Mouse (Mus musculus): Measurements from ENCODE around the gene Sh2d3c. TPM values are rescaled to one million over a fixed set of nuclear protein-coding genes. Genes with fewer than 3 reads are reported as not detected.

Gene Sh2d3c
- polyA plus RNA-seq, 1 experiment from 2014 or later = 41.8 TPM

GRCm38 (mm10) chr2:32731911-32732310, 11.1 kb downstream of the Sh2d3c start:
- H3K9me3 ChIP-seq = no peaks in the 10 kb centered on the region
- ATAC-seq (ENCODE audit: low FRiP score) = no peak
- no peak overlapping the region for H3K9ac ChIP-seq
- H3K27me3 ChIP-seq = no peaks in the 10 kb centered on the region
- H3K36me3 ChIP-seq = no peaks in the 10 kb centered on the region
- H3K4me2 ChIP-seq = no peak overlapping the region
- no peak overlapping the region for H3K4me3 ChIP-seq
- peaks cover 24% of the 10 kb centered on the region for H3K4me1 ChIP-seq (replicated peaks)
- H3K27ac ChIP-seq = peak overlapping the region; percentile 23; the same call in 1 of the 2 replicates
- WGBS = 70% methylated on average over 4 of the region's 4 CpGs

GRCm38 (mm10) chr2:32732695-32733094, 11.8 kb downstream of the Sh2d3c start:
- no peak overlapping the region for H3K4me2 ChIP-seq
- no peak overlapping the region for H3K27ac ChIP-seq
- no peaks in the 10 kb centered on the region for H3K9me3 ChIP-seq
- no peak overlapping the region for H3K4me3 ChIP-seq
- ATAC-seq (ENCODE audit: low FRiP score) = no peak
- no peaks in the 10 kb centered on the region for H3K27me3 ChIP-seq
- H3K36me3 ChIP-seq = no peaks in the 10 kb centered on the region
- peaks cover 24% of the 10 kb centered on the region for H3K4me1 ChIP-seq (replicated peaks)
- H3K9ac ChIP-seq = no peak overlapping the region
- WGBS = 85% methylated on average over 6 of the region's 6 CpGs

- peaks cover 26% of the 10 kb centered on the region for H3K4me1 ChIP-seq (replicated peaks)
- H3K9me3 ChIP-seq = no peaks in the 10 kb centered on the region
- H3K27me3 ChIP-seq = no peaks in the 10 kb centered on the region
- no peaks in the 10 kb centered on the region for H3K36me3 ChIP-seq
- peak overlapping the region; percentile 8; the same call in 1 of the 2 replicates for H3K27ac ChIP-seq
- H3K9ac ChIP-seq = no peak overlapping the region
- H3K4me2 ChIP-seq = no peak overlapping the region
- no peak overlapping the region for H3K4me3 ChIP-seq
- no peak for ATAC-seq (ENCODE audit: low FRiP score)
- WGBS = 59% methylated on average over 4 of the region's 4 CpGs
Measured at GRCm38 (mm10) chr2:32734480-32734879, 13.6 kb downstream of the Sh2d3c start.

GRCm38 (mm10) chr2:32734933-32735332, 14.1 kb downstream of the Sh2d3c start:
- Histone ChIP-seq H3K27me3 (0 out of 2 replicates have a peak, but pooled peaks cover 3% of the 10 kb centered on the region), H3K27ac (peak overlapping the region; percentile 8; the same call in 1 of the 2 replicates), H3K4me1 (replicated peaks) (peaks cover 26% of the 10 kb centered on the region), H3K9me3 (no peaks in the 10 kb centered on the region), H3K36me3 (no peaks in the 10 kb centered on the region), H3K4me3 (no peak overlapping the region), H3K9ac (no peak overlapping the region), H3K4me2 (no peak overlapping the region)
- no peak for ATAC-seq (ENCODE audit: low FRiP score)
- WGBS = 50% methylated on average over 4 of the region's 4 CpGs

GRCm38 (mm10) chr2:32736306-32736829, 15.5 kb downstream of the Sh2d3c start:
- Histone ChIP-seq H3K9me3 (no peaks in the 10 kb centered on the region), H3K36me3 (no peaks in the 10 kb centered on the region), H3K9ac (no peak overlapping the region), H3K4me1 (replicated peaks) (peaks cover 30% of the 10 kb centered on the region), H3K4me3 (no peak overlapping the region), H3K27me3 (0 out of 2 replicates have a peak, but pooled peaks cover 7% of the 10 kb centered on the region), H3K4me2 (no peak overlapping the region), H3K27ac (peak overlapping the region; percentile 20; the same call in 1 of the 2 replicates)
- 55% methylated on average over 3 of the region's 3 CpGs for WGBS
- no peak for ATAC-seq (ENCODE audit: low FRiP score)

GRCm38 (mm10) chr2:32737008-32737407, 16.2 kb downstream of the Sh2d3c start:
- ATAC-seq (ENCODE audit: low FRiP score) = no peak
- WGBS = 64% methylated on average over 6 of the region's 6 CpGs

GRCm38 (mm10) chr2:32739311-32739710, 18.5 kb downstream of the Sh2d3c start:
- H3K4me2 ChIP-seq = no peak overlapping the region
- peaks cover 49% of the 10 kb centered on the region for H3K4me1 ChIP-seq (replicated peaks)
- H3K9me3 ChIP-seq = no peaks in the 10 kb centered on the region
- H3K9ac ChIP-seq = peak overlapping the region; percentile 60; the same call in 1 of the 2 replicates
- 75% methylated on average over 4 of the region's 4 CpGs for WGBS
- H3K27ac ChIP-seq = no peak overlapping the region
- 0 out of 2 replicates have a peak, but pooled peaks cover 11% of the 10 kb centered on the region for H3K27me3 ChIP-seq
- peaks cover 10% of the 10 kb centered on the region; the same call in 1 of the 2 replicates for H3K36me3 ChIP-seq
- no peak overlapping the region for H3K4me3 ChIP-seq
- ATAC-seq (ENCODE audit: low FRiP score) = no peak

More at GRCm38 (mm10) chr2:32737008-32737407, 16.2 kb downstream of the Sh2d3c start:
- no peaks in the 10 kb centered on the region for H3K36me3 ChIP-seq
- no peak overlapping the region for H3K4me2 ChIP-seq
- no peaks in the 10 kb centered on the region for H3K9me3 ChIP-seq
- H3K9ac ChIP-seq = 0 out of 2 replicates have a peak overlapping the region, but pooled peaks have one; percentile 8
- no peak overlapping the region for H3K27ac ChIP-seq
- peaks cover 32% of the 10 kb centered on the region for H3K4me1 ChIP-seq (replicated peaks)
- H3K27me3 ChIP-seq = 0 out of 2 replicates have a peak, but pooled peaks cover 7% of the 10 kb centered on the region
- H3K4me3 ChIP-seq = no peak overlapping the region

- peaks cover 26% of the 10 kb centered on the region for H3K36me3 ChIP-seq
- 9% methylated on average over 11 of the region's 11 CpGs for WGBS
- H3K27ac ChIP-seq = peak within 1 kb of the TSS; percentile 94
- peak within 1 kb of the TSS; percentile 95 for H3K9ac ChIP-seq
- H3K4me1 ChIP-seq (replicated peaks) = peaks cover 52% of the 10 kb centered on the region
- peak within 1 kb of the TSS; percentile 79 for H3K4me2 ChIP-seq
- H3K4me3 ChIP-seq = peak within 1 kb of the TSS; percentile 79
- H3K27me3 ChIP-seq = 0 out of 2 replicates have a peak, but pooled peaks cover 11% of the 10 kb centered on the region
- ATAC-seq (ENCODE audit: low FRiP score) = no peak
- H3K9me3 ChIP-seq = no peaks in the 10 kb centered on the region
Measured at GRCm38 (mm10) chr2:32740916-32741272, 20.0 kb downstream of the Sh2d3c start, which contains the start of gene 6330409D20Rik. TSS of gene 6330409D20Rik (minus strand) at chr2:32741016.

GRCm38 (mm10) chr2:32741273-32742172, 20.7 kb downstream of the Sh2d3c start:
- Histone ChIP-seq H3K4me2 (peak overlapping the region; percentile 79), H3K27ac (peak overlapping the region; percentile 94), H3K9ac (peak overlapping the region; percentile 95), H3K9me3 (no peaks in the 10 kb centered on the region), H3K27me3 (0 out of 2 replicates have a peak, but pooled peaks cover 11% of the 10 kb centered on the region), H3K4me3 (peak overlapping the region; percentile 79), H3K36me3 (peaks cover 32% of the 10 kb centered on the region), H3K4me1 (replicated peaks) (peaks cover 52% of the 10 kb centered on the region)
- ATAC-seq (ENCODE audit: low FRiP score) = peak; percentile 50
- WGBS = 6% methylated on average over 44 of the region's 58 CpGs

GRCm38 (mm10) chr2:32742173-32742531, 21.3 kb downstream of the Sh2d3c start:
- no peaks in the 10 kb centered on the region for H3K9me3 ChIP-seq
- peak overlapping the region; percentile 94 for H3K27ac ChIP-seq
- peak overlapping the region; percentile 79 for H3K4me3 ChIP-seq
- H3K4me2 ChIP-seq = peak overlapping the region; percentile 79
- H3K27me3 ChIP-seq = 0 out of 2 replicates have a peak, but pooled peaks cover 11% of the 10 kb centered on the region
- peaks cover 38% of the 10 kb centered on the region for H3K36me3 ChIP-seq
- ATAC-seq (ENCODE audit: low FRiP score) = peak; percentile 92
- H3K4me1 ChIP-seq (replicated peaks) = peaks cover 52% of the 10 kb centered on the region
- peak overlapping the region; percentile 95 for H3K9ac ChIP-seq
- WGBS = 10% methylated on average over 18 of the region's 18 CpGs

GRCm38 (mm10) chr2:32744272-32744982, 23.6 kb downstream of the Sh2d3c start:
- H3K4me3 ChIP-seq = no peak overlapping the region
- WGBS = 80% methylated on average over 15 of the region's 15 CpGs

GRCm38 (mm10) chr2:32749082-32749481, 28.2 kb downstream of the Sh2d3c start:
- no peak overlapping the region for H3K4me3 ChIP-seq
- no peak overlapping the region for H3K9ac ChIP-seq
- no peak for ATAC-seq (ENCODE audit: low FRiP score)
- 89% methylated on average over 16 of the region's 16 CpGs for WGBS
- H3K36me3 ChIP-seq = peaks cover 84% of the 10 kb centered on the region
- peaks cover 32% of the 10 kb centered on the region for H3K4me1 ChIP-seq (replicated peaks)
- H3K27me3 ChIP-seq = no peaks in the 10 kb centered on the region
- H3K9me3 ChIP-seq = no peaks in the 10 kb centered on the region
- no peak overlapping the region for H3K4me2 ChIP-seq
- no peak overlapping the region for H3K27ac ChIP-seq

More at GRCm38 (mm10) chr2:32744272-32744982, 23.6 kb downstream of the Sh2d3c start:
- H3K9me3 ChIP-seq = no peaks in the 10 kb centered on the region
- H3K4me1 ChIP-seq (replicated peaks) = peaks cover 47% of the 10 kb centered on the region
- ATAC-seq (ENCODE audit: low FRiP score) = no peak
- peak overlapping the region; percentile 53; the same call in 1 of the 2 replicates for H3K9ac ChIP-seq
- H3K36me3 ChIP-seq = peaks cover 59% of the 10 kb centered on the region
- H3K27ac ChIP-seq = no peak overlapping the region
- H3K4me2 ChIP-seq = no peak overlapping the region
- 0 out of 2 replicates have a peak, but pooled peaks cover 11% of the 10 kb centered on the region for H3K27me3 ChIP-seq
